Mouse (Mus musculus) cortical plate, adult 2 months (tissue): ENCODE data around the gene Kat8. TPM values are rescaled to one million over a fixed set of nuclear protein-coding genes. Genes with fewer than 3 reads are reported as not detected.

ENCODE experiments used
- H3K27ac ChIP-seq: fragments of 200-500 bp; 2 replicates; pipeline ENCODE4 v1.5.1; 2012; ENCODE audit warnings: low read length, control low read depth, inconsistent platforms; ENCODE audit not compliant: insufficient read depth
- H3K4me1 ChIP-seq: fragments of 200-500 bp; 2 replicates; pipeline ENCODE4 v1.6.1; 2011; ENCODE audit warnings: low read length; ENCODE audit not compliant: control insufficient read depth, insufficient read depth
- H3K4me3 ChIP-seq: fragments of 200-500 bp; 2 replicates; pipeline ENCODE4 v1.5.1; 2011; ENCODE audit warnings: mild to moderate bottlenecking, low read length, control low read depth; ENCODE audit not compliant: insufficient read depth
- CTCF ChIP-seq: fragments of 200-500 bp; IDR thresholded peaks from 2 replicates; pipeline ENCODE4 v1.5.1; 2011; ENCODE audit warnings: mild to moderate bottlenecking, control low read depth, low read length; ENCODE audit not compliant: insufficient read depth; ENCODE audit errors: extremely low read depth
- POLR2A ChIP-seq: fragments of 200-500 bp; IDR thresholded peaks from 2 replicates; pipeline ENCODE4 v1.6.1; 2011; ENCODE audit warnings: mild to moderate bottlenecking, low read length, control low read depth; ENCODE audit not compliant: insufficient read depth; ENCODE audit errors: extremely low read depth
- polyA plus RNA-seq: library from polyadenylated mRNA; depleted of rRNA; stranded (reverse); fragments of >200 nt; gene quantifications from 2 replicates; pipeline ENCODE4 v1.2.3, GENCODE M21; 2012

The Kat8 gene
- polyA plus RNA-seq, 1 experiment = 39.1 TPM

DNA sequence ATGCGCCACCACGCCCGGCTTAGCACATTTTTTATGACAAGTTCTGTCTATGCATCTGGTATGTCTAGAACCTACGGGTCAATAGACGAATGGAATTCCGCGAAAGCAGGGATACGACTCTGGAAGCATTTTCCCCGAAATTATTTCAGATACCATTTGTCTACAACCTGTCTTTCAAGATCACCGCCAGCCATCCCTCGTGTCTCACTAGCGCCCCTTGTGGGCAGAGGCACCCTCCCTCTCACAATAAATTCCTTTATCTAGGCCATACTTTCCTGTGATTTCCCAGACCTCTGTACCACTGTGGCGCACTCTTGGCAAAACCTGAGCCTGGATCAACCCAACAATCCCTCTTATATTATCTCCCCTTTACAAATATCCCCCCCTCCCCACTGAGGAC lies 15.9 kb upstream of the Kat8 start:
- H3K4me3 ChIP-seq = no peak overlapping the region
- H3K4me1 ChIP-seq = no peaks in the 10 kb centered on the region
- no peak overlapping the region for H3K27ac ChIP-seq
- TF ChIP-seq POLR2A (no peak), CTCF (peak; percentile 67)

DNA sequence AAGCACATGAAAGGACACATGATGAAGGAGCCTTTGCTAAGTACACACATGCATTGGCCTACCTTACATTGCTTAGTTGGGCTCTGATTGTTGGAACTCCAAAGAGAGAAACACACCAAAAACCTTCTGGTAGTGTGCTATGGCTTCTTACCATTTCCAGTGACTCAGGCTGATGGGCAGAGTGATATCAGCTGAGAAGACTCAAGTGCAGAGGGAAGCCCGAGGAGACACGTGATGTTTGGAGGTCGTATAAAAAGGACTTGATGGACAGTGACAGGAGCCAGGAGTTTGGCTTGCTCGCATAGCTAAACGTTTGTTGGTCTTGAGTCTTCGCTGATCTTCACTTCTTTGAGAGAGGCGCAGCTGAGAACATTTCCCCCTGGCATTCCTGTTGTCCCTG lies 14.8 kb upstream of the Kat8 start:
- TF ChIP-seq POLR2A (no peak), CTCF (no peak)

DNA sequence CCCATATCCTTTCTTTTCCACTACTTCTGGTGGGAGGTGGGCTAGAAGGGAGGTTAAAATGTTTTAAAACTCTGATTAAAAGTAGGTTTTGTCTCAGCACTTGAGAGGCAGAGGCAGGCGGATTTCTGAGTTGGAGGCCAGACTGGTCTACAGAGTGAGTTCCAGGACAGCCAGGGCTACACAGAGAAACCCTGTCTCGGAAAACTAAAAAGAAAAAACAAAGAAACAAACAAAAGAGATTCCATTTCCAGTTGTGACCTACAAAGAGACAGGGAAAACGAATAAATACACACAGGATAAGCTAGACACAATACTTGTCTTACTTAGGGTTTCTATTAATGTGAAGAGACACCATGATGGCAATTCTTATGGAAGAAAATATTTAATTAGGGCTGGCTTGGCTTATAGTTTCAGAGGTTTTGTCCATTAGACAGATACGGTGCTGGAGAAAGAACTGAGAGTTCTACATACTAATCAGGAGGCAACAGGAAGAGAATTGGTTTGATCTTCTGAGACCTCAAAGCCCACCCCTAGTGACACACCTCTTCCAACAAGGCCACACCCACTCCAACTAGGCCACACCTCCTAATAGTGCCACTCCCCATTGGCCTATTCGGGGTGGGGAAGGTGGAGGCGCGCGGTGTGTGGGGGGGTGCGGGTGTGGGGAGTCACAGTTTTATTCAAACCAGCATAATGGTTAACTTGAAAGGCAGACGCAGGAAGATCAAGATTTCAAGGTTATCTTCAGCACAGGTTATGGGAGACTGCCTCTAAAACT lies 13.9 kb upstream of the Kat8 start:
- Histone ChIP-seq H3K4me1 (no peaks in the 10 kb centered on the region), H3K4me3 (no peak overlapping the region), H3K27ac (no peak overlapping the region)
- no peak for TF ChIP-seq POLR2A
- no peak for TF ChIP-seq CTCF

More for the DNA sequence above, 14.8 kb upstream of the Kat8 start:
- Histone ChIP-seq H3K4me1 (no peaks in the 10 kb centered on the region), H3K27ac (no peak overlapping the region), H3K4me3 (no peak overlapping the region)

DNA sequence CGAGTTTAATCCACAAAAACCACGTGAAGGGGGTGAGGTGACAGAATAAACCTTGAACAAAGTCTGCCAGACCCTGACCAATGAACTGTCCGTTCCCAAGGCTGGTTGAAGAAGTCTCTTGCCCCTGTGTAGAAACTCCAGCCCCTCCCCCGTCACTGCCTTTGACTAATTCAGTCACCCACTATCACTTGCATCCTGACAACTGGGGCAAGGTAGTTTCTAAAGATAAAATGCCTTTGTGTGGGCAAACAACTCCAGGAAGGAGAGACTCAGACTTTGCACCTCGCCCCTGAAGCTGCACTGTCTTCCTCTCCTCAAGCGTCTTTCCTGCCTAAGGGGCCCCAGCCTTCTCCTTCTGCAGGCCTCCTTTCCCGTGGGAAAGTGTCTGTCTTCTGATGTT lies 12.3 kb upstream of the Kat8 start:
- no peak for TF ChIP-seq CTCF
- no peak for TF ChIP-seq POLR2A
- Histone ChIP-seq H3K4me1 (0 out of 2 replicates have a peak, but pooled peaks cover 3% of the 10 kb centered on the region), H3K27ac (no peak overlapping the region), H3K4me3 (no peak overlapping the region)

DNA sequence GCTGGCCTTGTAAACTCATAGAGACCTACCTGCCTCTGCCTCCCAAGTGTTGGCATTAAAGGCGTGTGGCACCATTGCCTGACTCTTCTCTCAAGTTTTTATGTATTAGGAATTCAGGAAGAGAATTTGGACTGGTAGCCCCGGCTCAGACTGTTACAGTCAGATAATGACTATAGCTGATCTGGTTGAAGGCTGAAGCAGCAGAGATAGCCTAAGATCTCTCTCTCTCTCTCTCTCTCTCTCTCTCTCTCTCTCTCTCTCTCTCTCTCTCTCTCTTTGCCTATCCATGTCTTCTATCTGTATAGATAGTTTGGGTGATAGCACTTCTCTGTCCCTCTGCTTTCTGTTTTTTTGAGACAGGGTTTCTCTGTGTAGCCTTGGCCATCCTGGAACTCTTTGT lies 10.5 kb upstream of the Kat8 start:
- Histone ChIP-seq H3K27ac (no peak overlapping the region), H3K4me1 (0 out of 2 replicates have a peak, but pooled peaks cover 4% of the 10 kb centered on the region), H3K4me3 (no peak overlapping the region)
- TF ChIP-seq POLR2A (no peak), CTCF (no peak)

- Histone ChIP-seq H3K4me3 (peak within 1 kb of the TSS; percentile 78), H3K4me1 (0 out of 2 replicates have a peak, but pooled peaks cover 4% of the 10 kb centered on the region), H3K27ac (peak within 1 kb of the TSS; percentile 61; the same call in 1 of the 2 replicates)
- TF ChIP-seq POLR2A (peak; percentile 64), CTCF (no peak)
Measured at GRCm38 (mm10) chr7:127903971-127904796, 8.1 kb upstream of the Kat8 start, which contains the start of gene Bckdk. Bckdk (plus strand) TSS chr7:127904082.

- Histone ChIP-seq H3K4me3 (no peak overlapping the region), H3K27ac (no peak overlapping the region), H3K4me1 (0 out of 2 replicates have a peak, but pooled peaks cover 4% of the 10 kb centered on the region)
- TF ChIP-seq POLR2A = no peak
- TF ChIP-seq CTCF = no peak
Measured at GRCm38 (mm10) chr7:127907939-127908338, 4.4 kb upstream of the Kat8 start.

GRCm38 (mm10) chr7:127908656-127909055 lies 3.7 kb upstream of the Kat8 start:
- Histone ChIP-seq H3K4me3 (no peak overlapping the region), H3K27ac (no peak overlapping the region), H3K4me1 (0 out of 2 replicates have a peak, but pooled peaks cover 4% of the 10 kb centered on the region)
- TF ChIP-seq POLR2A (no peak), CTCF (no peak)

DNA sequence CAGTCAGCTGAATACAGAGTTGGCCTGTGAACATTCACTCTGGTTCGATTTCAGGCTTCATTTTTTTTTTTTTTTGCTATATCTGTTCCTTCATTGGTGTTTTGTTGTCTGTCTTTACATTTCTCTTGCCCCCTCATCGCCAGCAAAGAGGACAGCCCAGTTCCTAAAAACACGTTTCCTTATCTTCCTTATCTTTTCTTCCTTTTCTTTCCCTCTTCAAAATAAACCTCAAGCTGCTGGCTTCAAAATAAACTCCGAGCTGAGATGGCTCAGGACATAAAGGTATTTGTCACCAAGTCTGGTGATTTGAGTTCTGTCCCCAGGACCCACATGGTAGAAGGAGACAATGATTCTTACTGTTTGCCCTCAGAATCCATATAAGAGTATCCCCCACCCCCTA lies 622 bp downstream of the Kat8 start:
- no peak for TF ChIP-seq CTCF
- no peak for TF ChIP-seq POLR2A
- peak overlapping the region; percentile 39 for H3K4me3 ChIP-seq
- H3K4me1 ChIP-seq = no peaks in the 10 kb centered on the region
- H3K27ac ChIP-seq = no peak overlapping the region

- Histone ChIP-seq H3K4me3 (no peak overlapping the region), H3K4me1 (no peaks in the 10 kb centered on the region), H3K27ac (no peak overlapping the region)
- no peak for TF ChIP-seq POLR2A
- TF ChIP-seq CTCF = no peak
Measured at GRCm38 (mm10) chr7:127915293-127915692, 3.0 kb downstream of the Kat8 start.
